27 mouse cellular contexts compared by ENCODE assay signal in the genomic region with DNA sequence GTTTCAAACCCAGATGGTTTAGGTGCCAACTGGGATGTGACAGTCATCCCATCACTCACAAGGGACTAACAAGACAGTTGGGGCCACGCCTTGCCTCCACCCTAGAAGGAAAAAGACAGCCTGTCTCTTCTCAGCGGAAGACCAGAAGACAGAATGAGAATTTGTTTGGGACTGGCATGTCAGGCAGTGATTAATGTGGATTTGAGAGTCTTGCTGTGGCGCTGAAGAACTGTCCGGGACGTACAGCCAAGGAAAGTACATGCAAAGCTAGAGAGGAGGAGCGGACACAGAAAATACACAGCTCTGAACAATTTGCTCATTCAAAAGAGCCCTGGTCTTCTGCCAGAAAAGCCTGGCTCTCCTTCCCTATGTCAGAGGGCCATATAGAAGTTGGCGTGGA.
A peak's percentile ranks its signal among the peaks of the same experiment; 100 is the strongest.
DNase-seq lines count a peak whose midpoint lies in the region; ATAC-seq and TF ChIP-seq lines count a peak whose summit lies in the region.
"Had no signal": no experiment of that assay in that cellular context is flagged by ENCODE, and none has a peak within 500 bp of the region (broad histone marks: within the 10 kb centered on the region; RNA-seq: fewer than 3 reads in every experiment).

No protein-coding gene starts in this region.

- H3K4me3 ChIP-seq in lung, embryonic 14.5 days (ENCODE audit: low read depth, low read length): no peak overlapping the region
- no peak overlapping the region for H3K4me3 ChIP-seq in midbrain, embryonic 11.5 days (ENCODE audit: low read depth, low read length)
- no peak overlapping the region for H3K4me3 ChIP-seq in midbrain, embryonic 15.5 days
- no peak overlapping the region for H3K4me3 ChIP-seq in stomach, embryonic 16.5 days (replicated peaks; ENCODE audit: low read length)
- H3K4me3 ChIP-seq: embryonic facial prominence, embryonic 12.5 days; heart, embryonic 10.5 days; heart, embryonic 15.5 days; kidney, embryonic 15.5 days; limb, embryonic 12.5 days; midbrain, embryonic 10.5 days had no signal

- no peak for TF ChIP-seq CTCF in lung, embryonic 14.5 days (IDR thresholded peaks at IDR 0.05; ENCODE audit: low read depth)

- no peaks in the 10 kb centered on the region for H3K9me3 ChIP-seq in lung, embryonic 14.5 days (ENCODE audit: low read depth, low read length)
- H3K9me3 ChIP-seq in midbrain, embryonic 11.5 days (ENCODE audit: control insufficient read depth, low read length): no peaks in the 10 kb centered on the region
- no peaks in the 10 kb centered on the region for H3K9me3 ChIP-seq in midbrain, embryonic 15.5 days
- H3K9me3 ChIP-seq in stomach, embryonic 16.5 days (replicated peaks; ENCODE audit: control insufficient read depth, low read length): no peaks in the 10 kb centered on the region
- H3K9me3 ChIP-seq: embryonic facial prominence, embryonic 12.5 days; G1E; heart, embryonic 10.5 days; heart, embryonic 15.5 days; kidney, embryonic 15.5 days; limb, embryonic 12.5 days; midbrain, embryonic 10.5 days had no signal

- no peak overlapping the region for H3K27ac ChIP-seq in lung, embryonic 14.5 days (ENCODE audit: low read depth)
- H3K27ac ChIP-seq in midbrain, embryonic 11.5 days (ENCODE audit: low read depth, low read length): no peak overlapping the region
- no peak overlapping the region for H3K27ac ChIP-seq in midbrain, embryonic 15.5 days
- H3K27ac ChIP-seq in stomach, embryonic 16.5 days (ENCODE audit: low read length): peak overlapping the region; percentile 53; the same call in 1 of the 2 replicates
- H3K27ac ChIP-seq: embryonic facial prominence, embryonic 12.5 days; heart, embryonic 10.5 days; heart, embryonic 15.5 days; kidney, embryonic 15.5 days; limb, embryonic 12.5 days; midbrain, embryonic 10.5 days had no signal

- peak; percentile 63 for DNase-seq in heart, adult 11 months
- DNase-seq in heart, postnatal 4 days: no peak
- peak; percentile 65 for DNase-seq in lung, embryonic 14.5 days
- no peak for DNase-seq in lung, postnatal 14 days
- DNase-seq in midbrain, embryonic 11.5 days (ENCODE audit: low spot score, missing footprints): peak; percentile 12
- DNase-seq in adrenal gland, adult 2 months: no peak
- DNase-seq: adrenal gland, postnatal 36 days; cerebellum, adult 2 months; cerebellum, postnatal 36 days; embryo, embryonic 11 days; gastrocnemius, postnatal 14 days; kidney, adult 11 months; kidney, postnatal 25 days; thymus, adult 2 months; thymus, postnatal 36 days had no signal

- peak; percentile 31; the same call in 1 of the 2 replicates for ATAC-seq in lung, embryonic 14.5 days (ENCODE audit: insufficient read depth)
- ATAC-seq in midbrain, embryonic 11.5 days (ENCODE audit: low FRiP score): no peak
- ATAC-seq in midbrain, embryonic 15.5 days (replicated peaks): no peak
- ATAC-seq in stomach, embryonic 16.5 days (ENCODE audit: insufficient read depth, low FRiP score): peak; percentile 19; the same call in 1 of the 2 replicates
- ATAC-seq: forebrain, embryonic 14.5 days; inflammation-experienced regulatory T-cells, adult 6 months; Patski had no signal

- H3K4me1 ChIP-seq in lung, embryonic 14.5 days (ENCODE audit: insufficient read depth): no peaks in the 10 kb centered on the region
- no peaks in the 10 kb centered on the region for H3K4me1 ChIP-seq in midbrain, embryonic 11.5 days (ENCODE audit: control insufficient read depth, insufficient read depth, low read length)
- no peaks in the 10 kb centered on the region for H3K4me1 ChIP-seq in midbrain, embryonic 15.5 days
- no peaks in the 10 kb centered on the region for H3K4me1 ChIP-seq in stomach, embryonic 16.5 days (ENCODE audit: control insufficient read depth, insufficient read depth, low read length)
- H3K4me1 ChIP-seq: embryonic facial prominence, embryonic 12.5 days; heart, embryonic 15.5 days; kidney, embryonic 15.5 days had no signal

- H3K27me3 ChIP-seq in lung, embryonic 14.5 days (ENCODE audit: insufficient read depth, low read length): no peaks in the 10 kb centered on the region
- no peaks in the 10 kb centered on the region for H3K27me3 ChIP-seq in midbrain, embryonic 11.5 days (ENCODE audit: control insufficient read depth, insufficient read depth, low read length)
- no peaks in the 10 kb centered on the region for H3K27me3 ChIP-seq in midbrain, embryonic 15.5 days (replicated peaks)
- no peaks in the 10 kb centered on the region for H3K27me3 ChIP-seq in stomach, embryonic 16.5 days (ENCODE audit: control insufficient read depth, insufficient read depth, low read length)
- H3K27me3 ChIP-seq: embryonic facial prominence, embryonic 12.5 days; heart, embryonic 15.5 days; kidney, embryonic 15.5 days; limb, embryonic 12.5 days; Patski had no signal

- no peak overlapping the region for H3K9ac ChIP-seq in lung, embryonic 14.5 days
- no peak overlapping the region for H3K9ac ChIP-seq in midbrain, embryonic 11.5 days (ENCODE audit: low read length)
- H3K9ac ChIP-seq in midbrain, embryonic 15.5 days: no peak overlapping the region
- H3K9ac ChIP-seq in stomach, embryonic 16.5 days (ENCODE audit: low read length): no peak overlapping the region
- H3K9ac ChIP-seq: embryonic facial prominence, embryonic 12.5 days; heart, embryonic 15.5 days; kidney, embryonic 15.5 days; limb, embryonic 12.5 days had no signal

- H3K4me2 ChIP-seq in lung, embryonic 14.5 days: no peak overlapping the region
- no peak overlapping the region for H3K4me2 ChIP-seq in midbrain, embryonic 11.5 days
- H3K4me2 ChIP-seq in midbrain, embryonic 15.5 days: no peak overlapping the region
- no peak overlapping the region for H3K4me2 ChIP-seq in stomach, embryonic 16.5 days (ENCODE audit: low read depth, low read length)
- H3K4me2 ChIP-seq: embryonic facial prominence, embryonic 12.5 days; heart, embryonic 15.5 days; kidney, embryonic 15.5 days; limb, embryonic 12.5 days had no signal

- no peaks in the 10 kb centered on the region for H3K36me3 ChIP-seq in lung, embryonic 14.5 days (ENCODE audit: insufficient read depth)
- H3K36me3 ChIP-seq in midbrain, embryonic 11.5 days (ENCODE audit: control insufficient read depth, insufficient read depth, low read length): no peaks in the 10 kb centered on the region
- H3K36me3 ChIP-seq in midbrain, embryonic 15.5 days (replicated peaks): no peaks in the 10 kb centered on the region
- no peaks in the 10 kb centered on the region for H3K36me3 ChIP-seq in stomach, embryonic 16.5 days (ENCODE audit: control insufficient read depth, insufficient read depth, low read length)
- H3K36me3 ChIP-seq: embryonic facial prominence, embryonic 12.5 days; G1E; heart, embryonic 10.5 days; heart, embryonic 15.5 days; kidney, embryonic 15.5 days; limb, embryonic 12.5 days; midbrain, embryonic 10.5 days had no signal

- WGBS in lung, embryonic 14.5 days: 23% methylated on average over 7 of the region's 7 CpGs
- WGBS in midbrain, embryonic 11.5 days: 90% methylated on average over 7 of the region's 7 CpGs
- 80% methylated on average over 7 of the region's 7 CpGs for WGBS in midbrain, embryonic 15.5 days
- 32% methylated on average over 7 of the region's 7 CpGs for WGBS in stomach, embryonic 16.5 days

Comparison
In these comparisons a context has a peak if more than half of its experiments do, and no peak if none do; other contexts are left out.
1. DNase-seq: peak in heart, adult 11 months (single experiment), lung, embryonic 14.5 days (single experiment) and midbrain, embryonic 11.5 days (single experiment); none in heart, postnatal 4 days (single experiment), lung, postnatal 14 days (single experiment) and adrenal gland, adult 2 months (single experiment).
2. ATAC-seq: peak in lung, embryonic 14.5 days (single experiment) and stomach, embryonic 16.5 days (single experiment); none in midbrain, embryonic 11.5 days (single experiment) and midbrain, embryonic 15.5 days (single experiment).